Mouse (Mus musculus): ENCODE measurements around the gene Tmem178. TPM values are rescaled to one million over a fixed set of nuclear protein-coding genes. Genes with fewer than 3 reads are reported as not detected.

Gene Tmem178
- polyA plus RNA-seq, 1 experiment from 2014 or later: 16.5 TPM

DNA sequence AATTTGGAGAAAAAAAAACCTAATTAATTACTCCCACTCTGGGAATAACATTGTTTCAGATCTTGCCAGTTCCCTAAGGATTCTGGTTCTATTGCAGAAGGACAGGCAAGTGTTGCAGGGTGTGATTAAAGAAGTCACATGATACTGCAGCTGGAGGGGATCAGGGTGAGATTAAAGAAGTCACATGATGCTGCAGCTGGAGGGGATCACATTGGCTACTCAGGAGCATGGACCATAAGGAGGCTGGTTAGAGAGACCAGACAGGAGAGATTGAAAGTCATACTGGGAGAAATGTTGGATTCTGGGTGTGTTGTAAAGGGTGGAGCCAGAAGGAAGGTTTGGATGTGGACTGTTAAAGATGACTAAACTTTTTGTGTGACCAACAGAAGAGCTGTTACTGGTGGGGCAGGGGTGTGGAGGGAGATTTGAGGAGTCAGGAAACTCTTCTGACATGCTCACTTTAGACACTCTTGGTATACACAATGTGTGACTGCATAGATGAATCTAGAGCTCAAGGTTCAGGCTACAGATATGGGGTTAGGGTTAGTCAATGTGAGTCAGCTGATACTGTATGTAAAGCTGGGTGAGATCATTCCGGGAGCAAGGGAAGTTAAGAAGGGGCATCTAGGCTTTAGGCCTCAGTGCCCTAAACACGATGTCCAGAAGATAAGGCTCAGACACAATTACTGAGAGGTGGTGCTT, 94.4 kb downstream of the Tmem178 start:
- no peaks in the 10 kb centered on the region for H3K27me3 ChIP-seq
- peaks cover 49% of the 10 kb centered on the region for H3K36me3 ChIP-seq
- H3K9ac ChIP-seq: no peak overlapping the region
- 74% methylated on average over 2 of the region's 2 CpGs for WGBS
- H3K27ac ChIP-seq: no peak overlapping the region
- H3K4me2 ChIP-seq: no peak overlapping the region
- no peak overlapping the region for H3K4me3 ChIP-seq
- H3K4me1 ChIP-seq: no peaks in the 10 kb centered on the region
- no peaks in the 10 kb centered on the region for H3K9me3 ChIP-seq
- no peak for ATAC-seq (ENCODE audit: borderline replicate concordance, extremely low read depth, low FRiP score, low TSS enrichment)

DNA sequence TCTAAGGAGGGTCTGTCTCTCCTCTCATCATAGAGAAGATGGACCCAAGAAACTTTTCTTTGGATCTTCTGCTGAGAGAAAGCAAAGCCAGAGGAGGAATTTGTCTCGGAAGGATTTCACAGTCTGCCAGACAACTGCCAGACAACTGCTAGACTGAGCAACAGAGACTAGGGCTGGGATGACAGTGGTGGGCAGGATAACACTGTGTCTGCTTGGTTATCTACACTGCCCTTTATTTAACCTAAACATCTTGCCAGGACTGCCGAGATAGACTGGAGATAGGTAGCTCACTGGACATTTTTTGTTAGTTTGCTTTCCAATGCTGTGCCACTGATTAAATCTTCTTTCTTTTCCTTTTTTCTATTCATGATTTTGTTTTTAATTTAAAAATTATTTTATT, 97.2 kb downstream of the Tmem178 start:
- Histone ChIP-seq H3K27me3 (no peaks in the 10 kb centered on the region), H3K4me2 (no peak overlapping the region), H3K4me1 (no peaks in the 10 kb centered on the region), H3K9ac (no peak overlapping the region), H3K4me3 (no peak overlapping the region), H3K9me3 (no peaks in the 10 kb centered on the region), H3K27ac (no peak overlapping the region), H3K36me3 (peaks cover 57% of the 10 kb centered on the region)
- WGBS: 57% methylated on average over 2 of the region's 2 CpGs
- ATAC-seq (ENCODE audit: borderline replicate concordance, extremely low read depth, low FRiP score, low TSS enrichment): no peak

DNA sequence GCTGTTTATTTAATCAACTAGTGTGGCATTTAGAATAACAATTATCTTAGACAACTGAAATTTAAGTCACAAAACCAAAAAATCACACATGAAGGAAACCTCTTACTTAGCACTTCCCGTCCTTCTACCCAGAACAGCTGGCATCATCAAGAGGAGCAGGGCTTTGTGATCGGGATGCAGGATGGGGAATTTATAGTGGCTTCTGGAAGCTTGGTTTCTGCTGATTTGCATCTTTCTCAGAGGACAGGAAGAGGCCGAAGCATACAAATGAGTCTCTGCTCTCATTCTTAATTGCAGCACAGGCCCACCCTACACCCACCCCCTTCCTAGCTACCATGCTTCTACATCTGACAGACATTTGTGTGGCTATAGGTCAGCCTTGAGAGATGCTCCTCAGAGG, 99.9 kb downstream of the Tmem178 start:
- Histone ChIP-seq H3K9ac (no peak overlapping the region), H3K27ac (no peak overlapping the region), H3K36me3 (peaks cover 35% of the 10 kb centered on the region), H3K4me1 (no peaks in the 10 kb centered on the region), H3K4me2 (no peak overlapping the region), H3K9me3 (no peaks in the 10 kb centered on the region), H3K27me3 (no peaks in the 10 kb centered on the region), H3K4me3 (no peak overlapping the region)
- no peak for ATAC-seq (ENCODE audit: borderline replicate concordance, extremely low read depth, low FRiP score, low TSS enrichment)
- WGBS: 89% methylated on average over 3 of the region's 3 CpGs

- Histone ChIP-seq H3K27me3 (no peaks in the 10 kb centered on the region), H3K9me3 (no peaks in the 10 kb centered on the region), H3K4me2 (no peak overlapping the region), H3K27ac (no peak overlapping the region), H3K36me3 (peaks cover 27% of the 10 kb centered on the region), H3K9ac (no peak overlapping the region), H3K4me3 (no peak overlapping the region), H3K4me1 (no peaks in the 10 kb centered on the region)
- no peak for ATAC-seq (ENCODE audit: borderline replicate concordance, extremely low read depth, low FRiP score, low TSS enrichment)
- 89% methylated on average over 6 of the region's 6 CpGs for WGBS
Measured at GRCm38 (mm10) chr17:81045115-81045514, 100.7 kb downstream of the Tmem178 start.

- no peaks in the 10 kb centered on the region for H3K4me1 ChIP-seq
- ATAC-seq (ENCODE audit: borderline replicate concordance, extremely low read depth, low FRiP score, low TSS enrichment): no peak
- H3K9me3 ChIP-seq: no peaks in the 10 kb centered on the region
- no peak overlapping the region for H3K27ac ChIP-seq
- peaks cover 23% of the 10 kb centered on the region for H3K36me3 ChIP-seq
- no peak overlapping the region for H3K9ac ChIP-seq
- 84% methylated on average over 9 of the region's 9 CpGs for WGBS
- H3K27me3 ChIP-seq: no peaks in the 10 kb centered on the region
- H3K4me3 ChIP-seq: no peak overlapping the region
- H3K4me2 ChIP-seq: no peak overlapping the region
Measured at GRCm38 (mm10) chr17:81045525-81046150, 101.2 kb downstream of the Tmem178 start.

DNA sequence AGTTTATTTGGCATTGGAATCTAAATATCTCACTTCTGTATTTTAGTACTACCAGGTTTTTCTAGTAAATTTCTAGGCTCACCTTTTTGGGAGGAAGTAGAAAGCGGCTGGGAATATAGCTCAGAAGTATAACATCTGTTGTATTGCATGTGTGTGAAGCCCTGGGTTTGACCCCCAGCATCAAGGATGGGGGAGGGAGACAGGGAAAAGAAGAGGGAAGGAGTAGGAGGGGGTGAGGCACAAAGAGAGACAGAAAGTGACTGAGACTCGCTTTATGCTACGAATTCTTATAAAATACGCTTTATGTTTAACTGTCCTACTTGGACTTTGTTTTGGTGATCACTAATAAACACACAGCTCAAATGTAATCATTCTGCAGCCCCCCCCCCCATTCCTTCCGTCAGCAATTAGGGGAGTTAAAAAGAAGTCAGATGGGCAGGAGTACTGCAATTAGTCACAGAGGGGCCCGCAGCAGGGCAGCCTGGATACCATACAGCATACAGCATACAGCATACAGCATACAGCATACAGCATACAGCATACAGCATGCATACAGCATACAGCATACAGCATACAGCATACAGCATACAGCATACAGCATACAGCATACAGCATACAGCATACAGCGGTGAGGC, 103.6 kb downstream of the Tmem178 start:
- Histone ChIP-seq H3K4me3 (no peak overlapping the region), H3K36me3 (peaks cover 21% of the 10 kb centered on the region), H3K9ac (no peak overlapping the region), H3K4me1 (no peaks in the 10 kb centered on the region), H3K4me2 (no peak overlapping the region), H3K9me3 (no peaks in the 10 kb centered on the region), H3K27ac (no peak overlapping the region), H3K27me3 (no peaks in the 10 kb centered on the region)
- WGBS: 56% methylated on average over 7 of the region's 7 CpGs
- no peak for ATAC-seq (ENCODE audit: borderline replicate concordance, extremely low read depth, low FRiP score, low TSS enrichment)

Other genes starting within 250 kb of the Tmem178 start
- gene Map4k3, start 216.1 kb upstream of the Tmem178 start, polyA plus RNA-seq (2015; fragmentation: Nextera tagmentation; extraction: Ambion mirVana): 44.6 and 46.4 TPM in 2 replicates
- gene Thumpd2, start 120.5 kb downstream of the Tmem178 start, polyA plus RNA-seq (2015; fragmentation: Nextera tagmentation; extraction: Ambion mirVana): 13.6 and 16.2 TPM in 2 replicates